In genomic region chr12:90724644-90725043, GRCm38 (mm10) we compare ENCODE assay signal across 23 mouse cellular contexts. TPM values are rescaled to one million over a fixed set of nuclear protein-coding genes. Genes with fewer than 3 reads are reported as not detected.
A peak's percentile ranks its signal among the peaks of the same experiment; 100 is the strongest.
DNase-seq lines count a peak whose midpoint lies in the region; ATAC-seq lines count a peak whose summit lies in the region.
"Had no signal": no experiment of that assay in that cellular context is flagged by ENCODE, and none has a peak within 500 bp of the region (broad histone marks: within the 10 kb centered on the region; RNA-seq: fewer than 3 reads in every experiment).

No protein-coding gene starts in this region.

- H3K9ac ChIP-seq in kidney, embryonic 15.5 days: no peak overlapping the region
- H3K9ac ChIP-seq: embryonic facial prominence, embryonic 15.5 days; hindbrain, embryonic 15.5 days; limb, embryonic 15.5 days; neural tube, embryonic 12.5 days had no signal

- no peak for DNase-seq in kidney, postnatal 14 days
- DNase-seq in B cell, adult 2 months: peak; percentile 4 to 5
- DNase-seq in skeletal muscle tissue, adult 2 months (ENCODE audit: low read depth, low spot score): peak; percentile 4
- no peak for DNase-seq in left cerebral cortex, postnatal 4 days
- no peak for DNase-seq in adrenal gland, adult 8-10 months
- DNase-seq: adrenal gland, postnatal 36 days; cerebellum, adult 9-10 months; layer of hippocampus, postnatal 36 days; lung, adult 18-20 months; lung, postnatal 14 days; midbrain, embryonic 14.5 days had no signal

- 75% methylated on average over 11 of the region's 11 CpGs for WGBS in kidney, embryonic 15.5 days

- no peaks in the 10 kb centered on the region for H3K27me3 ChIP-seq in kidney, embryonic 15.5 days
- H3K27me3 ChIP-seq: embryonic facial prominence, embryonic 15.5 days; hindbrain, embryonic 15.5 days; limb, embryonic 15.5 days; megakaryocyte, embryonic 14.5 days; neural tube, embryonic 12.5 days had no signal

- no peaks in the 10 kb centered on the region for H3K36me3 ChIP-seq in kidney, embryonic 15.5 days
- H3K36me3 ChIP-seq: embryonic facial prominence, embryonic 15.5 days; hindbrain, embryonic 15.5 days; limb, embryonic 15.5 days; neural tube, embryonic 12.5 days had no signal

- no peak overlapping the region for H3K27ac ChIP-seq in kidney, embryonic 15.5 days
- H3K27ac ChIP-seq: embryonic facial prominence, embryonic 15.5 days; hindbrain, embryonic 15.5 days; kidney, postnatal 0 days; layer of hippocampus, adult 2 months; limb, embryonic 15.5 days; neural tube, embryonic 12.5 days had no signal

- no peak overlapping the region for H3K4me3 ChIP-seq in kidney, embryonic 15.5 days (replicated peaks)
- H3K4me3 ChIP-seq: embryonic facial prominence, embryonic 15.5 days; hindbrain, embryonic 15.5 days; layer of hippocampus, adult 2 months; limb, embryonic 15.5 days; megakaryocyte, embryonic 14.5 days; neural tube, embryonic 12.5 days had no signal

- intact Hi-C loops in left cerebral cortex, postnatal 4 days (cut with DNase I): no loop called here

- ATAC-seq in kidney, embryonic 15.5 days (replicated peaks; ENCODE audit: low FRiP score): 0 out of 2 replicates have a peak, but pooled peaks have one; percentile 9
- peak; percentile 86 for ATAC-seq in megakaryocyte, adult 5-6 weeks (ENCODE audit: poor library complexity, severe bottlenecking)
- no peak for ATAC-seq in activated CD4-positive, CD25-positive, alpha-beta regulatory T cell, adult 4 months
- ATAC-seq: forebrain, embryonic 14.5 days had no signal

- no peaks in the 10 kb centered on the region for H3K9me3 ChIP-seq in kidney, embryonic 15.5 days (replicated peaks)
- H3K9me3 ChIP-seq: embryonic facial prominence, embryonic 15.5 days; hindbrain, embryonic 15.5 days; limb, embryonic 15.5 days; neural tube, embryonic 12.5 days had no signal

- H3K4me1 ChIP-seq in kidney, embryonic 15.5 days: no peaks in the 10 kb centered on the region
- H3K4me1 ChIP-seq: embryonic facial prominence, embryonic 15.5 days; hindbrain, embryonic 15.5 days; limb, embryonic 15.5 days; neural tube, embryonic 12.5 days had no signal

- H3K4me2 ChIP-seq in kidney, embryonic 15.5 days: no peak overlapping the region
- H3K4me2 ChIP-seq: embryonic facial prominence, embryonic 15.5 days; heart, embryonic 11.5 days; hindbrain, embryonic 15.5 days; limb, embryonic 15.5 days; neural tube, embryonic 12.5 days had no signal

RNA-seq across cellular contexts. Expression of gene Dio2, which starts 13.6 kb away (rescaled TPM):
- 0.06 and 0.08 TPM in 2 replicates for polyA plus RNA-seq in kidney, embryonic 15.5 days (2015; fragmentation: Nextera tagmentation; extraction: Ambion mirVana)
- 0.80 and 0.98 TPM in 2 replicates for total RNA-seq in megakaryocyte, adult 5-6 weeks (2015)
- 1.0 and 1.2 TPM in 2 replicates for total RNA-seq in megakaryocyte, adult 5-6 weeks (2017)
- total RNA-seq in left cerebral cortex, postnatal 4 days (2021): 10 to 100 TPM; 14.9 to 15.9 TPM
- under 1 TPM; 0.15 to 0.20 TPM for polyA plus RNA-seq in activated CD4-positive, CD25-positive, alpha-beta regulatory T cell, adult 4 months (2017; shearing (Covaris generic))
- total RNA-seq in adrenal gland, adult 8-10 months (2022): 10 to 100 TPM in 1 of 4 experiments, 1 to 10 TPM in 2, under 1 TPM in 1; 0.37 to 11.7 (median 5.5) TPM

Comparison
In these comparisons a context has a peak if more than half of its experiments do, and no peak if none do; other contexts are left out.
1. DNase-seq: peak in B cell, adult 2 months (2 of 2) and skeletal muscle tissue, adult 2 months (single experiment); none in kidney, postnatal 14 days (single experiment), left cerebral cortex, postnatal 4 days (single experiment) and adrenal gland, adult 8-10 months (single experiment).